Mouse (Mus musculus) Patski (cell line): ENCODE data around the gene Kdm5a. TPM values are rescaled to one million over a fixed set of nuclear protein-coding genes. Genes with fewer than 3 reads are reported as not detected.

Experiments
- ATAC-seq: fragments of 100-300 bp; one replicate; pipeline ENCODE4 v1.8.0; 2021
- CTCF ChIA-PET: fragments of 350-600 bp; sonication (Branson Sonifier 250); formaldehyde crosslinking; loops from one replicate; lab custom pipeline; 2022; ENCODE audit warnings: inconsistent platforms; lab: Charles Lee
- POLR2A ChIA-PET: fragments of 350-600 bp; sonication (Branson Sonifier 250); formaldehyde crosslinking; loops from one replicate; lab custom pipeline; 2022; ENCODE audit warnings: antibody characterized with exemption, inconsistent platforms; lab: Charles Lee
- DNase-seq: peaks from one replicate; pipeline ENCODE4 v3.0.0-alpha.2; 2011; ENCODE audit warnings: low read depth, low spot score
- H3K27me3 ChIP-seq: fragments of 371-371 bp; one replicate; pipeline ENCODE4 v1.5.1; 2021
- CTCF ChIP-seq: fragments of 100-300 bp; IDR thresholded peaks from one replicate; pipeline ENCODE4 v1.5.1; 2021
- in situ Hi-C: fragments of 300-500 bp; cut with MboI; formaldehyde crosslinking; loops from 3 replicates; pipeline ENCODE4 v1.11.1; 2018; ENCODE audit warnings: low pct_unique_long_range_greater_than_20kb, mixed read lengths
- polyA plus RNA-seq: library from polyadenylated mRNA; unstranded; gene quantifications from one replicate; pipeline ENCODE4 v1.2.3, GENCODE M21; 2021

Kdm5a gene
- 41.4 TPM for polyA plus RNA-seq

DNA sequence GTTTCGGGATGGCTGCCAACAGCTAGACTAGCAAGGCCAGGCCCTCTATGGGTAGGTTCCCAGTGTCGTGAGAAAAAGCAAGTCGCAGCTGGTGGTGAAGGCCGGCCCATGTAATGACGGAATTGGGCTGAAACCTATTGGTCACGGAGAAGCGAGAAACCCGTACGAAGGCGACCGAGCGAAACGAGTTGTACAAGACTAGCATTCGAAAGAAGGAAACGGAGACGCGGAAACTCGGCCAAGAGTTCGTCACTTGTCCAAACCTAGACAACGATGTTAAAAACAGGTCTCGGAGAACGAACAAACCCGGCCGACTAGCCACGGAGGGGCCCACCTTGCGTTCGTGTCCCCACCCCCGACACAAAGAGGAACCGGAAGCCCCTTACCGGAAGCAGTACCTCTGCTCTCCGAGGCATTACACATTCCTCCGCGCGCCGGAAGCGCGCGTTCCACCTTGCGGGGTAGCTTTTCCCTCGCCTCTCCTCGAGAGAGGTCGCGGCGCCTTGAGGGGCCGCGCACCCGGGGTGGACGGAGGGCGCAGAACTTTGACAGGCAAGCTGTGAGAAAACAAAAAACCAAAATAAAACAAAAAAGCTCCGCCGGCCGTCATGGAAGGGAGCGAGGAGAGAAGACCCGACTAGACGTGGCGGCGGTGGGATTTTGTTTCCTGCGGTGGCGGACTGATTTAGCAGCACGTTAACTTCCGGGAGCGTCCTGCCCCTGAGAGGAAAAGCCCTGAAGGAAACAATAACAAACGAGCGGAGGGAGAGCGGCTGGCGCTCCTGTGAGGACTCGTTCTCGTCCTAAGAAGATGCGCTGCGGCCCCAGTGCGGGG, at the start of gene Kdm5a, which contains the start of gene Ccdc77:
Gene Kdm5a, plus strand, starts transcription at position 437 of the 835 bp plus-strand sequence.
Gene Ccdc77, minus strand, starts transcription at position 687 of the 835 bp plus-strand sequence.
- in situ Hi-C loops = no loop called here

DNA sequence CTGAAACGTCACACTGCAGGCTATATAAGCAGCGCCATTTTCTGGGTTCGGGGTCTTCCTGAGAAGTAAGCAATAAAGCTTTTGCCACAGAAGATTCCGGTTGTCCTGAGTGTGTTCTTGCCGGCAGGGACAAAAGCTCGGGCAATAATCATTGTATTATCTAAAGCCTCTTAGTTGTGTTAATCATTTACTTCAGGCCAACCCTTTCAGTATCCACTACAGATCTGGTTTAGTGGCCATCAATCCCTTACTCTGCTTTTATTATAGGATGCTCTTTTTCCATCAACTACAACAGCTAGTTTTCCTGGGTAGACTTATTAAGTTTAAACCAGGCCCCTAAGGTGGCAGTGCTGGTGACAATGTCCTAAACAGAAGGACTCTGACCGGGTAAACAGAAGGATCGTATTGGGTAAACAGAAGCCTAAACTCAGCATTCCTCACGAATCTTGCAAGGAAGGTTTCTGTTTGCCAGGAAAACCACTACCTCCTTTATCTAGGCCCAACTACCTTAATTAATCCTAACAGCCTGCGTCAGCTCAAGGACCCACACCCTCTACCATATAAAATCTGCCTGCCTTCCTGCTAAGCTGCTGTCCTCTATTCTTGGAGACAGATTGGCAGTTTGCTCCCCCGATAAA, 45.5 kb upstream of the Kdm5a start:
- no peaks in the 10 kb centered on the region for H3K27me3 ChIP-seq
- in situ Hi-C loops = no loop called here
- POLR2A ChIA-PET = no interaction called here
- ATAC-seq (no peak), DNase-seq (no peak)
- CTCF ChIA-PET = no interaction called here
- no peak for TF ChIP-seq CTCF

More for the DNA sequence above, at the start of gene Kdm5a, which contains the start of gene Ccdc77:
- no peak for TF ChIP-seq CTCF
- ChIA-PET CTCF (no interaction called here), POLR2A (interaction anchor here (0.6 to 0.8 kb wide), 4 partner anchors 19 to 179 kb away, joined by 3 to 5 read pairs (median 3); no protein-coding TSS in a partner anchor)
- ATAC-seq (peak; percentile 85), DNase-seq (peak; percentile 81)
- H3K27me3 ChIP-seq = no peaks in the 10 kb centered on the region

DNA sequence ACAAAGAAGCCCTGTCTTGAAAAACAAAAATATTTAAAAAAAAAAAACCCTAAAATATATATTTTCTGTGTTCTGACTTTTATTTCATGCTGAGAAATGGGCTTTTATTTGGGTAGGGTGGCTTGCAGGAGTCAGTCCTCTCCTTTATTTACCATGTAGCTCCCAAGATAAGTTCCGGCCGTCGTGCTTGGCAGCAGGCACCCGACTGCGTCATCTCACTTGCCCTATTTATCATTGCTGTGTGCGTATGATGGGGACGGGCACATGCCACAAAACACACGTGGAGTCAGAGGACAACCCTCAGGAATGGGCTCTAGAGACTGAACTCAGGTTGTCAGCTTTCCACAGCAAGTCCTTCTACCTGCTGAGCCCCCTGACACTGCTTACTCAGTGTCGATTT, 44.8 kb upstream of the Kdm5a start:
- POLR2A ChIA-PET = no interaction called here
- H3K27me3 ChIP-seq = no peaks in the 10 kb centered on the region
- CTCF ChIA-PET = no interaction called here
- no peak for ATAC-seq
- in situ Hi-C loops = no loop called here
- DNase-seq = no peak
- no peak for TF ChIP-seq CTCF

DNA sequence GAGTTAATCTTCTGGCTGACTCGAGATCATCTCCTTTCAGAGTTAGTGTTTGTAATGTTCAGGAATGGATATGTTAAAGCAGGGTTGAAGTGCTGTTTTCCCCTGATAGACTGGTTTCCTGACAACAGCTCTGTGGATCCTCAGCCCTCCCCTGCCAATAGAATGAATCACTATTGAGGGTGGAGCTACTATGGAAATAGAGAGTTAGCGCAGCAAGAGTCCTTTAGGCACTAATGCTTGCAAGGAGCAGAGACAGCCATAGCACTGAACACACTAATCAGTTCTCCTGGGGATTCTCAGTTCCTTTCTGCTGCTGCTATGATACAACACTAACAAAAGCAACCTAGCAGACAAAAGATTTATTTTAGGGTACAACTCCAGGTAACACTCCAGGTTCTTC, 43.6 kb upstream of the Kdm5a start:
- in situ Hi-C loops = no loop called here
- ATAC-seq (no peak), DNase-seq (no peak)
- TF ChIP-seq CTCF = no peak
- CTCF ChIA-PET = interaction anchor here (0.7 kb wide), 1 partner anchor 181 kb away, joined by 3 read pairs; no protein-coding TSS in a partner anchor
- no peaks in the 10 kb centered on the region for H3K27me3 ChIP-seq
- POLR2A ChIA-PET = no interaction called here

DNA sequence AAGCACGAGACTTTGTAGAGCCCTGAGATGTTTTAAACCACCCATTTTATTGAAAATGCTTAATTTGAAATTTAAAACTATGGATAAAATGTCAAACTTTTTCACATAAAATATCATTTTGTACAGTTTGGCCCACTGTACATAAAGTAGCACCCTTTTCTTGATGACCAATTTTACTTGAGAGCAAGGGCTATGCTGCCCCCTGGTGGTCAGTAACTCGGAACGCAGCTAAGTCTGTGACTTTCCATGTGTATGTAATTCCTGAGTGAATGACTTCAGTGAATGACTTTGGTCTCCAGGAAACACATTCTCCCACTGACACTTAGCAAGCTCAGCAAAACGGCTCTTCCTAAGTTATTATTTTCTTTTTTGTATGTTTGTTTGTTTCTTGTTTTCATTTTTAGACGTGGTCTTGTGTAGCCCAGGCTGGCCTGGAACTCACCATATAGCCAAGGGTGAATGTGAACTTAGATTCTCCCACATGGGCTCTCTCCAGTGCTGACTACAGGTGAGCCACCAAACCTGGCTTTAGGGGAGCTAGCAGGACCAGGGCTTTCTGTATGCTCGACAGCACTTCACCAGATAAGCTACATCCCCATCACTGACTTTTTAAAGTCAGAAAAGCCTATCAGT, 39.5 kb upstream of the Kdm5a start:
- DNase-seq (peak; percentile 20), ATAC-seq (no peak)
- in situ Hi-C loops = no loop called here
- ChIA-PET CTCF (interaction anchor here (1.0 to 2.7 kb wide), 6 partner anchors 9 to 102 kb away, joined by 3 to 11 read pairs (median 4); no protein-coding TSS in a partner anchor), POLR2A (no interaction called here)
- peak; percentile 88 for TF ChIP-seq CTCF
- no peaks in the 10 kb centered on the region for H3K27me3 ChIP-seq

DNA sequence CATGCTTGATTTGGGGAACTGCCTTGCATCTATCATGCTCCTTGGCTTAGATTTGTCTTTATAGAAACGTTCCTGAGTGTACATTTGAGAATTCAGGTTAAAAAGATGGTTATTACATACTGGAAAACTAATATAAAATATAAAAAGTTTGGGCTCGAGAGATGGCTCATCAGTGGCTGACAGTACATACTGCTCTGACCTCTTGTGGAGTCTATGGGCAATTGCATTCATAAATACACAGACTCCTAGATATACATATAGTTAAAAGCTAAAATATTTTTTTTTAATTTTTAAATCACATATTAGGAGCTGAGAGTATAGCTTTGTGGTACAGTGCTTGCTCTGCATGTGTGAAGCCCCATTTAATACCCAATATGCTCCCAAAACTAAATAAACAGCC, 31.6 kb upstream of the Kdm5a start:
- H3K27me3 ChIP-seq = no peaks in the 10 kb centered on the region
- DNase-seq (no peak), ATAC-seq (no peak)
- in situ Hi-C loops = loop anchor here (25.0 kb wide), 1 partner anchor 545 kb away; no protein-coding TSS in a partner anchor
- TF ChIP-seq CTCF = peak; percentile 54
- CTCF ChIA-PET = interaction anchor here (0.9 to 1.5 kb wide), 4 partner anchors 11 to 107 kb away, joined by 3 to 4 read pairs (median 3); no protein-coding TSS in a partner anchor
- POLR2A ChIA-PET = no interaction called here

DNA sequence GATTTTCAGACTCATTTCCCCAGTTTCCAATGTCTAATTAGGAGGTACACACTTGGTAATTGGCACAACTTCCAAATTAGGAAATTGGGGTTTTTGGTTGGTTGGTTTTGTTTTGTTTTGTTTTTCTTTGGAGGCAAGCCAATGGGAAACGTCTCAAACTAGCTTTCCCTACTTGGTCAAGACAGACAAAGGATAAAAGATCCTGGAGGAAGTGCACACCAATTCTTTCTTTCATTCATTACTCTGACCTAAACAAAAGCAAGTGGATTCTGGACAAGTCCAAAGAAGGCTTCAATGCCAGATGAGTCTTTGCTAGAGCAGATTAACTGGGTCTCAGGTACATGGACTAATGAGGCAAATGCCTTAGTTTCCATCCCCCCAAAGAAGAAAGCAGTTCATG, 19.9 kb upstream of the Kdm5a start:
- ChIA-PET CTCF (interaction anchor here (0.9 to 1.9 kb wide), 2 partner anchors 12 to 13 kb away, joined by 3 to 4 read pairs; no protein-coding TSS in a partner anchor), POLR2A (no interaction called here)
- no peak for TF ChIP-seq CTCF
- H3K27me3 ChIP-seq = no peaks in the 10 kb centered on the region
- DNase-seq = no peak
- ATAC-seq = no peak
- in situ Hi-C loops = loop anchor here (25.0 kb wide), 1 partner anchor 557 kb away; no protein-coding TSS in a partner anchor

DNA sequence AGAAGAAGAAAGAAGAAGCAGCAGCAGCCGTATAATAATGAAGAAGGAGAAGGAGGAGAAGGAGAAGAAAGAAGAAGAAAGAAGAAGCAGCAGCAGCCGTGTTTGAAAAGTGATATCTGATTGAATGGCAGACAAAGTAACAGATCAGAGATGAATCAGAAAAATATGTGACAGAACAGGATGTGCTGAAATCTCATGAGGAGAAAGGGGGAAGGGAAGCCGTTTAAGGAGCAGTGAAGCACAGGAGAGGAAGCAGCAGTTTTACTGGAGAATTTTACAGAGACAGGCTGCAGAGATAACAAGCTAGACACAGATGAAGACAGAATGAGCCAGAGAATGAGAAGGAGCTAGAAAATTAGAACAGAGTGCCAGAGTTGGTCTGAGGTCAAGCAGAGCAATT, 14.9 kb upstream of the Kdm5a start:
- ChIA-PET POLR2A (interaction anchor here (0.5 kb wide), 1 partner anchor 146 kb away, joined by 3 read pairs; no protein-coding TSS in a partner anchor), CTCF (interaction anchor here (0.9 to 1.1 kb wide), 2 partner anchors 9 to 16 kb away, joined by 3 read pairs; no protein-coding TSS in a partner anchor)
- TF ChIP-seq CTCF = no peak
- H3K27me3 ChIP-seq = no peaks in the 10 kb centered on the region
- DNase-seq (no peak), ATAC-seq (no peak)
- in situ Hi-C loops = loop anchor here (25.0 kb wide), 1 partner anchor 562 kb away; no protein-coding TSS in a partner anchor

DNA sequence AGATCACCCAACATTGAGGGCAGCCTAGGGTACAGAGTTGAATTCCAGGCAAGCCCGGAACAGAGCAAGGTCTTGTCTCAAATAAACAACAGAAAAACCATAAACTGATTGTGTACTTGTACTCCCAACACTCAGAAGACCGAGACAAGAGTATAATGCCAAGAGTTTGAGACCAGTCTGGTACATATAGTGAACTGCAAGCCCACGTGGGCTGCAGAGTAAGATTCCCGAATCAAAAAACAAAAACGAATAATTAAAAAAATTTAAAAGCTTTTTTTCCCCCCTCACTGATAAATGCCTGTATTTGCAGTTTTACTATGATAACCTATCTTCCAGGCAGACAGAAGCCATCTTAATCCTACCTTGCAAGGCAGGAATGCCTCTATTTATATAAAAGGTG, 7.4 kb upstream of the Kdm5a start:
- ChIA-PET POLR2A (interaction anchor here (2.1 kb wide), 1 partner anchor 11 kb away, joined by 6 read pairs; no protein-coding TSS in a partner anchor), CTCF (interaction anchor here (1.0 to 2.1 kb wide), 4 partner anchors 10 to 26 kb away, joined by 3 to 9 read pairs (median 3); no protein-coding TSS in a partner anchor)
- no peak for TF ChIP-seq CTCF
- ATAC-seq (no peak), DNase-seq (no peak)
- no peaks in the 10 kb centered on the region for H3K27me3 ChIP-seq
- in situ Hi-C loops = no loop called here
